Mouse (Mus musculus) intestine, embryonic 16.5 days (tissue): ENCODE results near the gene Chst12. TPM values are rescaled to one million over a fixed set of nuclear protein-coding genes. Genes with fewer than 3 reads are reported as not detected.
"Not testable (repeated sequence)": the region's sequence is repeated elsewhere in the genome, so short reads cannot be mapped to it uniquely, and the experiment has no call there.

Experiments
- ATAC-seq: fragments of 200-750 bp; cut with Nextera tagmentation; 2 replicates; pipeline ENCODE4 v1.8.0; 2017; ENCODE audit warnings: moderate TSS enrichment, moderate library complexity
- H3K27ac ChIP-seq: fragments of 300-500 bp; sonication (generic); 2 replicates; pipeline ENCODE4 v1.5.1; 2014; ENCODE audit warnings: mild to moderate bottlenecking, low read length
- H3K27me3 ChIP-seq: fragments of 300-500 bp; sonication (generic); replicated peaks from 2 replicates; pipeline ENCODE4 v1.6.1; 2014; ENCODE audit warnings: low read length, control low read depth, mixed read lengths; ENCODE audit not compliant: control insufficient read depth, insufficient read depth
- H3K36me3 ChIP-seq: fragments of 300-500 bp; sonication (generic); 2 replicates; pipeline ENCODE4 v1.6.1; 2014; ENCODE audit warnings: low read length, control low read depth; ENCODE audit not compliant: control insufficient read depth, insufficient read depth
- H3K4me1 ChIP-seq: fragments of 300-500 bp; sonication (generic); 2 replicates; pipeline ENCODE4 v1.6.1; 2014; ENCODE audit warnings: low read length, control low read depth, mixed read lengths; ENCODE audit not compliant: control insufficient read depth, insufficient read depth
- H3K4me2 ChIP-seq: fragments of 300-500 bp; sonication (generic); 2 replicates; pipeline ENCODE4 v1.6.1; 2014; ENCODE audit warnings: low read depth, low read length, control low read depth
- H3K4me3 ChIP-seq: fragments of 300-500 bp; sonication (generic); 2 replicates; pipeline ENCODE4 v1.5.1; 2014; ENCODE audit warnings: mild to moderate bottlenecking, low read length
- H3K9ac ChIP-seq: fragments of 300-500 bp; sonication (generic); 2 replicates; pipeline ENCODE4 v1.6.1; 2014; ENCODE audit warnings: low read depth, low read length
- H3K9me3 ChIP-seq: fragments of 300-500 bp; sonication (generic); 2 replicates; pipeline ENCODE4 v1.6.1; 2016; ENCODE audit warnings: low read length, control low read depth; ENCODE audit not compliant: control insufficient read depth
- WGBS: fragments of 180-500 bp; shearing (Covaris S2); extraction: QIAGEN DNeasy Blood & Tissue Kit; methylation state at CpG from one replicate; pipeline ENCODE4 v1.1.7; 2014; 5-methylcytosine and 5-hydroxymethylcytosine counted together
- polyA plus RNA-seq: library from polyadenylated mRNA; unstranded; fragments of >200 nt; fragmentation: Nextera tagmentation; extraction: Ambion mirVana; gene quantifications from 2 replicates; pipeline ENCODE4 v1.2.1, GENCODE M21; 2015

The Chst12 gene
- polyA plus RNA-seq = 19.9 and 21.0 TPM in 2 replicates

DNA sequence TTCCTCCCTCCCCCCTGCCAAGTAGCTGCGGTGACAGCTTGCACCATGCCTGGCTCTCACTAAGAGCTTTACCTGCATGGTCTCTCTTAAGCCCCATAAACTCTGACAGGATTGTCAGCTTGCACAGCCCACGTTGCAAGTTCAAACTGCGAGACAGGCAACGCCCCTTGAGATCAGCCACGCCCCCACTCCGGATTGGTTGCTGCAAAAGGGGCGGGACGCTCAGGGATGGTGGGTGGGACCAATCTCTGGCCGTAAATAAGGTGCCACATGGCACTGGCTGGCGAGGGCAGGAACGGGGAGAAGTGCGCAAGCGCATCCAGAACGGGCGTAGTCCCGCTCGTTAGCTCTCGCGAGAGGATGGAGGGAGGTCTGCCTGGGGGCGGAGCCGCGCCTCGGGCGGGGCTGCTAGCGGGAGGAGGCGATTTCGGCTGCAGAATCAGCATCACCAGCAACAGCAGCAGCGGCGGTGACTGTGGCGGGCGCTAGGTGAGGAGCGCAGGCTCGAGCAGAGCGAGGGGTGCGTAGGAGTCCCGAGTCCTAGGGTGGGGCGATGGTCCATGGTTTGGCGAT, at the start of gene Chst12:
Gene Chst12, plus strand, starts transcription at position 343 of the 573 bp plus-strand sequence.
- H3K9ac ChIP-seq = peak within 1 kb of the TSS; percentile 75
- no peaks in the 10 kb centered on the region for H3K36me3 ChIP-seq
- peak within 1 kb of the TSS; percentile 61 for H3K4me3 ChIP-seq
- WGBS = under 1% methylated on average over 38 of the region's 38 CpGs
- no peaks in the 10 kb centered on the region for H3K27me3 ChIP-seq
- peak; percentile 93 for ATAC-seq
- peak within 1 kb of the TSS; percentile 80 for H3K4me2 ChIP-seq
- H3K4me1 ChIP-seq = peaks cover 51% of the 10 kb centered on the region
- peak within 1 kb of the TSS; percentile 63 for H3K27ac ChIP-seq
- no peaks in the 10 kb centered on the region for H3K9me3 ChIP-seq

DNA sequence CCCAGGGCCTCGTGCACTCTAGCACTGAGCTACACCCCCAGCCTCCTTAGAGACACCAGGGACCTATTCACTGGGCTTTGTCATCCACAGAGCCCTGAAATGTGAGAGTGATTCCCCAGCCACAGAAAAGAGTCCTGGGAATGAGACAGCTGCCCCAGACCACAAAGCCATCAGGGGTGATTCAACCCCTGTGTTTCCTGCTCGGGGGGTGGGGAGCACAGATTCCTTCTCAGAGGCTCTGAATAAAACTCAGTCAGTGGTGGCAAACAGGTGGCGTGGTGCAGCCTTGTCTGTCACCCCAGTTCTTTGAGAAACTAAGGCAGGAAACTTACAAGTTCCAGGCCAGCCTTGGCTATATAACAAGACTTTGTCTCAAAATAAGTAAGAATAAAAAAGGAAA, 43.9 kb upstream of the Chst12 start:
- 84% methylated on average over 3 of the region's 3 CpGs for WGBS

DNA sequence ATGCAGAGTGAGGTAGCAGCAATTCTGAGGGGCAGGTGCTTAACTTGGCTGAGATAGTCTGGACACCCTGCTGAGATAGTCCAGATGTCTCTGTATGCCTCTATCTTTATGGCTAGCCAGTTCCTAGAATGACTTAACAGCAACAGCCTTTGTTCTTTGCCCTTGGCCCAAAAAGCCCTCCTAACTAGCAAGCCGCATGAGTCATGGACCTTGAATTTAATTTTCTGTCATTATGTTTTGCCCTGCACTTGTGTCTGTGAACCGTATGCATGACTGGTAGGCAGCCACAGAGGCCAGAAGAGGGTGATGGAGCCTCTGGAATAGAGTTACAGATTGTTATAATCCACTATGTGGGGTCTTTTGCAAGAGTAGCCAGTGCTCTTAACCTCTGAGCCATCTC, 42.2 kb upstream of the Chst12 start:
- not testable (repeated sequence) for H3K9me3 ChIP-seq, H3K36me3 ChIP-seq, H3K27me3 ChIP-seq, H3K4me2 ChIP-seq, ATAC-seq, H3K9ac ChIP-seq, H3K4me1 ChIP-seq, H3K27ac ChIP-seq, H3K4me3 ChIP-seq
- WGBS = 83% methylated on average over 2 of the region's 2 CpGs

More for the DNA sequence above, 43.9 kb upstream of the Chst12 start:
- peaks cover 9% of the 10 kb centered on the region; the same call in 1 of the 2 replicates for H3K9me3 ChIP-seq
- no peaks in the 10 kb centered on the region for H3K27me3 ChIP-seq
- no peak overlapping the region for H3K9ac ChIP-seq
- no peak overlapping the region for H3K4me2 ChIP-seq
- H3K27ac ChIP-seq = no peak overlapping the region
- no peak for ATAC-seq
- H3K4me1 ChIP-seq = no peaks in the 10 kb centered on the region
- no peak overlapping the region for H3K4me3 ChIP-seq
- H3K36me3 ChIP-seq = no peaks in the 10 kb centered on the region

DNA sequence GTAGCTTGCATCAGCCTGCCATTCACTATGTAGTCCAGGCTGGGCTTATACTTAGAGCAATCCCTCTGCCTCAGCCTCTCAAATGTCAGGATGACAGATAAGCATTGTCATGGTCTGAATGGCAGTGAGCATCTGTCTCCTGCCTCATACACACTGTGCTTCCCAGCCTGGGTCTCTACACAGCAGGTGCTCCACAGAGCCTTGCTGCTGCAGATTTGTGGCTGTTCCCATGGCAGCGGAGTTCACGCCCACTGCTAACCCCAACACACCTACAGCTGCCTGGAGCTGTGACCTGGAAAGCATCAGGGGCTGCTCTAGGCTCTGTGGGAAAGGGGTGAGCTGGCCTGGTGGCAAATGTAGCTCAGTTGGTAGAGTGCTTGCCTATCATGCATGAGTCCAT, 40.4 kb upstream of the Chst12 start:
- 80% methylated on average over 2 of the region's 2 CpGs for WGBS
- peaks cover 9% of the 10 kb centered on the region; the same call in 1 of the 2 replicates for H3K9me3 ChIP-seq
- no peaks in the 10 kb centered on the region for H3K4me1 ChIP-seq
- no peaks in the 10 kb centered on the region for H3K36me3 ChIP-seq
- ATAC-seq = no peak
- H3K4me3 ChIP-seq = no peak overlapping the region
- H3K4me2 ChIP-seq = no peak overlapping the region
- H3K27me3 ChIP-seq = no peaks in the 10 kb centered on the region
- no peak overlapping the region for H3K9ac ChIP-seq
- H3K27ac ChIP-seq = no peak overlapping the region

DNA sequence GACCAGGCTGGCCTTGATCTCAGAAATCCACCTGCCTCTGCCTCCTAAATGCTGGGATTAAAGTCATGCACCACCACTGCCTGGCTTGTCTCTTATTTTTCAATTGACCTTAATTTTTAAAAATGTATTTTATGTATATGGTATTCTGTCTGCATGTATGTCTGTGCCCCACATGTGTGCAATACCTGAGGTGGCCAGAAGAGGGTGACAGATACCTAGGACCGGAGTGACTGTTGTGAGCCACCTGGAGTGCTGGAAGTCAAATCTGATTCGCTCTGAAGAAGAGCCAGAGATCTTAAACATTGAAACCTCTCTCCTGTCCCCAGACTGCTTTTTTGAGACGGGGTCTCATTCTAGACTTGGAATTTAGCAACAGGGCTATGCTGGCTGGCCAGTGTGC, 33.0 kb upstream of the Chst12 start:
- no peaks in the 10 kb centered on the region for H3K36me3 ChIP-seq
- H3K27ac ChIP-seq = no peak overlapping the region
- no peak overlapping the region for H3K9ac ChIP-seq
- WGBS = 84% methylated on average over 3 of the region's 3 CpGs
- H3K4me3 ChIP-seq = no peak overlapping the region
- no peak for ATAC-seq
- H3K4me2 ChIP-seq = no peak overlapping the region
- H3K27me3 ChIP-seq = no peaks in the 10 kb centered on the region
- no peaks in the 10 kb centered on the region for H3K4me1 ChIP-seq
- no peaks in the 10 kb centered on the region for H3K9me3 ChIP-seq

DNA sequence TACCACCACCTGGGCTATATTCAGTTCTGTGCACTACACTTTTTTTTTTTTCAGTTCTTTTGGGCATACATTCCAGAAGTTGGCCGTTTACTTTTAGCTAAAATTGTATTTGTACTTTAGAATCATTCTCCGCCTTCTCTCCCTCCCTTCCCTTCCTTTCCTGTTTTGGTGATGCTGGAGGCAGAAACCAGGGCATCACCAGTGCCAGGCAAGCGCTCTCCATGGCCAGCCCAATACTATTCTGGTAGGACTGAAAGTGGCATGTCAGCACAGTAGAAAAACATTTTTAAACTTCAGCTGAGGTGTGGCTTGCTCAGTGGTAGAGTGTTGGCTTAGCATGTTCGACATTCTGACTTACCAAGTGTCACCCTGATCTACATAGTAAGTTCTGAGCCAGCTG, 23.9 kb upstream of the Chst12 start:
- Histone ChIP-seq H3K27me3 (no peaks in the 10 kb centered on the region), H3K4me2 (no peak overlapping the region), H3K4me1 (no peaks in the 10 kb centered on the region), H3K36me3 (no peaks in the 10 kb centered on the region), H3K9me3 (no peaks in the 10 kb centered on the region), H3K4me3 (no peak overlapping the region), H3K27ac (no peak overlapping the region), H3K9ac (no peak overlapping the region)
- WGBS = 75% methylated on average over 4 of the region's 4 CpGs
- no peak for ATAC-seq

DNA sequence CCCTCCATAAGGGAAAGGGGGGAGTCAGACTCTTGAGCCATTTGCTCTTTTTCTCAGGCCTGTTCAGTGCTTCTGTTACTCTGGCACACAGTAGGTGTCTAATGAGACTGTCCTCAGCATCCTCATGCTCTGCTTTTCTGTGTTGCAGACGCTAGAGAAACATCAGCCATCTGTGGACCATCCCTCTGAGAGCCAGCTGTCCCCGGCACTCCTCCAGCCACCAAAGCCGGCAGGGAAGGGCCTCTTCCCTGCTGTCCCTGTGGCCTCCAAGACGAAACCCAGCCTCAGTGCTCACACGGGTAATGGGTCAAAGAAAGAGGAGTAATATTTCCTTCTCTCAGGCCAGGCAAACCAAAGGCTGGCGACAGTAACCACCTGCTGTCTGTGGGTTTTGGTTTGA, 14.2 kb upstream of the Chst12 start:
- no peaks in the 10 kb centered on the region for H3K9me3 ChIP-seq
- no peaks in the 10 kb centered on the region for H3K36me3 ChIP-seq
- 53% methylated on average over 6 of the region's 6 CpGs for WGBS
- H3K27me3 ChIP-seq = no peaks in the 10 kb centered on the region
- no peak overlapping the region for H3K4me3 ChIP-seq
- ATAC-seq = no peak
- H3K4me2 ChIP-seq = no peak overlapping the region
- H3K4me1 ChIP-seq = no peaks in the 10 kb centered on the region
- H3K27ac ChIP-seq = no peak overlapping the region
- no peak overlapping the region for H3K9ac ChIP-seq

DNA sequence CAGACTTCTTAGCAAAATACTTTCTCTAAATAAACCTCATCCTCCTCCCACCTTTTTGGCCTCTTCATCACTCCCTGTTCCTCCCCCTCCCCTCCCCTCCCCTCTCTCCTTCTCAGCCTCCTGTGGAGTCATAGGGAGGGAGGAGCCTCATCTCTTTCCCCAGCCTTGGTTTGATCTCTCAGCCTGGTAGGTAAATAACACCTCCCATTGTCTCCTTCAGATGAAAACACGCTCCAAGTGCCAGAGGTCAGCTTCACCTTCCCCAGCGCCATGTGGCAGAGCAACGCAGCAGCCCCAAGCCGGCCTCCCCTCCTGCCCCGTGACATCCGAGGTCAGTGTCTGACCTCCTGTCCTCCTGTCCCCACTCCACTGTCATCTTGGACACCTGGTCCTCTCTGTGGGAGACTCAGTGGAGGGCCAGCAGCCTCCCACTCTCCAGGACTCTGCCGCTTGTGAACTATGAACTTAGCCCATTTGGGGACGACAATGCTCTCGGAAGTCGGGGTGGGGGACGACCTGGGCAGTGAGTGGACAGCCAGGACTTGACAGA, 12.6 kb upstream of the Chst12 start:
- Histone ChIP-seq H3K4me2 (no peak overlapping the region), H3K9me3 (no peaks in the 10 kb centered on the region), H3K4me3 (no peak overlapping the region), H3K27me3 (no peaks in the 10 kb centered on the region), H3K4me1 (no peaks in the 10 kb centered on the region), H3K36me3 (no peaks in the 10 kb centered on the region), H3K9ac (no peak overlapping the region), H3K27ac (no peak overlapping the region)
- ATAC-seq = no peak
- 20% methylated on average over 11 of the region's 11 CpGs for WGBS

DNA sequence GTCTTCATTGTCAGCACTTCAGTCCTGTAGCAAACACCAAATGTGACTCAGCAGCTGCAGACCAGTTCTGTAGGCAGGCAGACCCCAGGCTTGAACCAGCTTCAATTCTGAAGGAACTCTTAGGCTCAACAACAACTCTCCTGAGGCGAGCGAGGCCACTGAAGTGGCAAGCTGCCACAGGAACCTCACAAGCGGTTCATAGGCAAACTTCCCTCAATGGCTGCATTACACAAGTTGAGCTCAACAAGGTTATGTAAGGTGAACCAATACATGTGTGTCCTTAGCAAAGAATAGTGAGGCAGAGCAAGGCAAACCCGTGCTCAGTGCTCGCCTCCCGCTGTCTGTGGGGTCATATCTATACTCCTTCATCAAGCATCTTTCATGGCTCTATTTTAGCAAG, 7.2 kb upstream of the Chst12 start:
- H3K27me3 ChIP-seq = no peaks in the 10 kb centered on the region
- H3K9ac ChIP-seq = no peak overlapping the region
- peaks cover 8% of the 10 kb centered on the region for H3K4me1 ChIP-seq
- H3K4me2 ChIP-seq = no peak overlapping the region
- no peak overlapping the region for H3K4me3 ChIP-seq
- ATAC-seq = no peak
- 80% methylated on average over 6 of the region's 6 CpGs for WGBS
- no peaks in the 10 kb centered on the region for H3K36me3 ChIP-seq
- no peaks in the 10 kb centered on the region for H3K9me3 ChIP-seq
- no peak overlapping the region for H3K27ac ChIP-seq

DNA sequence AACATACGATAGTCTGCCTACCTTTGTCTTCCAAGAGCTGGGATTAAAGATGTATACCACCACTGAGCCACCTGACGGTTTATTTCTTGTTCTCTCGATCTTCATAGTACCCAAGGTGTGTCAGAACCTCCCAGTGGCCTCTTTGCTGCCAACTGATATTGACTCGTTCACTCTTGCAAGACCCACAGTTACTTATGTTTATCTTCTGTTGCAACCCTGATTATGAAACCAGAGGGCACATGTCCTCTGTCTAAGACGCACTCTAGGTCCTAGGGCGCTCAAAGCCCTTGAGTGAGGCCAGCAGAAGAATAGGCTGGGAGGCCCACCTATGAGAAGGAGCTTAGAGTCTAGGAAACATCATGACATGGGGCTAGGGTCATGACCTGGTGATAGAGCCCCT, 4.6 kb upstream of the Chst12 start:
- peaks cover 20% of the 10 kb centered on the region for H3K4me1 ChIP-seq
- H3K9ac ChIP-seq = no peak overlapping the region
- no peak for ATAC-seq
- H3K4me3 ChIP-seq = no peak overlapping the region
- 72% methylated on average over 6 of the region's 6 CpGs for WGBS
- H3K27me3 ChIP-seq = no peaks in the 10 kb centered on the region
- H3K36me3 ChIP-seq = no peaks in the 10 kb centered on the region
- H3K27ac ChIP-seq = no peak overlapping the region
- no peaks in the 10 kb centered on the region for H3K9me3 ChIP-seq
- H3K4me2 ChIP-seq = no peak overlapping the region
